Mouse (Mus musculus) CD4-positive, CD25-positive, alpha-beta regulatory T cell, adult 2 months (primary cell): ENCODE results near the gene Dis3l2.

Experiments
- DNase-seq: peaks from one replicate; pipeline ENCODE4 v3.0.0-alpha.2; 2012; ENCODE audit warnings: low read depth, low spot score

The Dis3l2 gene

GRCm38 (mm10) chr1:87010629-87011330 is 307.2 kb downstream of the Dis3l2 start:
- no peak for DNase-seq

- no peak for DNase-seq
Observed at GRCm38 (mm10) chr1:87011718-87012117, 308.1 kb downstream of the Dis3l2 start.

- DNase-seq: no peak
Observed at GRCm38 (mm10) chr1:87012606-87013005, 309.0 kb downstream of the Dis3l2 start.

GRCm38 (mm10) chr1:87020714-87021113 is 317.1 kb downstream of the Dis3l2 start:
- DNase-seq: no peak

- DNase-seq: no peak
Observed at GRCm38 (mm10) chr1:87021584-87021983, 318.0 kb downstream of the Dis3l2 start.

GRCm38 (mm10) chr1:87023291-87024170 is 319.9 kb downstream of the Dis3l2 start:
- DNase-seq: no peak

DNA sequence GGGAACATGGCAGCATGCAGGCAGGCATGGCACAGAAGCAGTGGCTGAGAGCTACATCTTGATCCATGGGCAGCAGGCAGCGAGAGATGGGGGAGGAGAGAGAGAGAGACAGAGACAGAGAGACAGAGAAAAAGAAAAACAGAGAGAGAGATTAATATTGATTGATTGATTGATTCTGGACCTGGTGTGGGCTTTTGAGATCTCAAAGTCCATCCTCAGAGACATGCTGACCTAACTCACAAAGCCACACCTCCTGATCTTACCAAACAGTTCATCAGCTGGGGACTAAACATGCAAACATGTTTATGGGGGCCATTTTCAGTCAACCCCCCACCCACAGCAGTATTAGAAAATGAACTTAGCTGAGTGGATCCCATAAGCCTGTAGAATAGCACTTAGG is 321.4 kb downstream of the Dis3l2 start:
- no peak for DNase-seq

DNA sequence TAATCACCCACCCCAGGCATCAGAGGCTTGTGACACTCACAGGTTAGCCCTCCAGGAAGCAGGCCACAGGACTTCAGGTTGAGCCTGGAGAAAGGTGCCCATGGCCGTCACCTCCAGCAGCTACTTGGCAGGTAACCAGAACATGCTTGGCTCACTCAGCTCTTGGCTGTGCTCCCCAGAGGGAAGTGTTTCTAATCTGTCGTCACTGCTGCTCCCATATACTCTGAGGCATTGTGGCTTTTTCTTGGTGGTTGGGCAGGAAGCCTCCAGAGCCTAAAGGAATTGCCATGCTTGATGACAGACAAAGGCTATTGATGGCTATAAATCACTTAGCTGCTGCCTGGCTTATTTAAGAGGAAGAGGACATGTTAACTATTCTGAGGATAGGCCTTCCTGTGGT is 325.2 kb downstream of the Dis3l2 start:
- no peak for DNase-seq

GRCm38 (mm10) chr1:87030652-87031051 is 327.0 kb downstream of the Dis3l2 start:
- no peak for DNase-seq

DNA sequence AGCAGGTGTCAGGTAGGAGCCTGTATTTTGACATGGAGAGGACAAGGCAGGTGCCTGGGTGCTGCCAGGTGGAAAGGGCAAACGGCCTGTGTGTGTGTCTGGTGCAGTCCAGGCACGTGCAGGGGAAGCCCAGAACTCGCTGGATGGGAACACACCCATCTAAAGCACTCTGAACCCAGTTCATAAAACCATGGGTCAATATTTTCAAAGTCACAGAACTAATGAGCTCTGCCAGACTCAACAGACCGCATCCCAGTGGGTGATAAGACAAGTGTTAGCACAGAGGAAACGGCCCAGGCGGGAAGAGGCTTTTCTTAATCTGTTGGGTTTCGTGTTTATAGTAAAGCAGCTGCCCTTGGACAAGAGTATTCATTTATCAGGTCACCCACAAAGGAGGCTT is 328.9 kb downstream of the Dis3l2 start:
- no peak for DNase-seq

DNA sequence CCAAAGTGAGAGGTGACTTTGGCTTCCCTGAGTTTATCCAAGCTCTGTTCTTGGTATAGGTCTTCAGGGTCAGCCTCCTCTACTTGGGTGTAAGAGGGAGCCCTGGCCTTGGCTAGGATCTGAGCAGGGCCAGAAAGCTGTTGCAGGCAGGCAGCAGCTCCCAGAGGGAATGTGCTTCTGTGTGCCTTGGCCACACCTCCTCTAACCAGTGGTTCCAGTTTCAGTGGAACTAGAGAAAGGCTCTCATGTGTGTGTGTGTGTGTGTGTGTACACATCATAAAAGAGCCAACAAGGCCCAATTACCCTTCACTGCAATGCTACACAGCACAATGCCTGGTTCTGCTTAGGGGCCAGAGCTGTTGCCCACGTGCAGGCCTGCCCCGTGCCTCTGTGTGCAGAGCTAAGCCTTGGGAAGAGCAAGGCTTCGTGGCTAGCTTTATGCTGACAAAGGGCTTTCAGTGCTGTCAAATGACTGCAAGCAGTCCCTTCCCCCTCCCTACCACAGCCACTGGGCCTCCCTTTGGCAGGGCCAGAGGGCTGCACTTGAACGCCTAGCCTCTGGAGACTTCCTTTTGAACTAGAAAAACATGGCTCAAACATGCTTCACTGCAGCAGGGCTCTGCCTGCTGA is 332.0 kb downstream of the Dis3l2 start:
- no peak for DNase-seq

- no peak for DNase-seq
Observed at GRCm38 (mm10) chr1:87036334-87036733, 332.7 kb downstream of the Dis3l2 start.

DNA sequence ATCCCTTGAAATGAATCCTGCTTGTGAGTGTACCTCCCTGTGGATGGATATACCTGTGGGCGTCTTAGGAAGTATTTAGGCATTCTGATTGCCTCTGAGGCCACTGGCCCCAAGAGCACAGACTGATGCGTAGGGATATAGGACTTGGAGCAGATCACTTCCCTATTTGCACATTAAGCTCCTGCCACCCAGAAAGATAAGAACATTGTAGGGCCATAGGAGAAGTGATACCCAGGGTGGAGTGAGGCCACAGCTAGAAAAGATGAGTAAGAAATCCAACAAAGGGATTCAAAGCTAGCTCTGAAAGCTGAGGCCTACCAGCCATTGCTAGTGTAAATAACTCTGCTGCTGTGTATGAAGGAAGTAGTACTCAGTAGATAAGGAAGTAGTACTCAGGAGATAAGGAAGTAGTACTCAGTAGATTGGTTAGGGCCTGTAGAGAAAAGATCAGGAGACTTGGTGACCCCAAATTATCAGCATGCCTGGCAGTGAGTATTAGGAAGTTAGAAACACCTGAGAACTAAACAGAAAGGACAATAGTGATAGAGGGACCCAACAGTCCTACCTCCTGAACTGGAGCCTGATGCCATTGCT is 335.0 kb downstream of the Dis3l2 start:
- DNase-seq: no peak

- peak; percentile 71 for DNase-seq
Observed at GRCm38 (mm10) chr1:87041119-87041518, 337.5 kb downstream of the Dis3l2 start.

DNA sequence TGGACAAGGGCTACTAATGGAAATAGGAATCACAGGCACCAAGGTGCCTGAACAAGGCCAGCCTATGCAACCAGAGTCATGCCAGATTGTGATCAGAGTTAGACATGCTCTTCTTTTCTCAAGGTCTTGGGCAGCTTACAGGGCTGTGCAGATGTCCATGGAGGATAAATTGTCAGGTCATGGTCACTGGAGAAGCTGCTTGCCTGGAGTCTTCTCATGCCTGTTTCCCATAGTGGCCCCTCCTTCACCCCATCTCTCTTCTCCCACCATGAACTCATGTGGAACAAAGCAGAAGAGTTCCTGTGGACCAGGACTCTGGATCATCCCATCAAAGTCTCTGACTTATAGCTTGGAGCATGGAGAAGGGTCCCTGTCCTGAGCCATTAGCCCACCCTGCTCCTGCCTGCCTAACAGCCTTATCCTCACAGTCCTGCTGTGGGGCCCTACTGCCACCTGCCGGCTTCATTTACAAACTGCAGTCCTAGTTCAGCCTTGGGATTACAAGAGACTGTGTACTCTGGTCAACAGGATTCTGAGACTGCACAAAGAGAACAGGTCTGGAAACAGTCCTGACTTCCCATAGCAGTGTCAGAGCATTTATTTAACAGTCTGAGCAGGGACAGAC is 338.3 kb downstream of the Dis3l2 start:
- DNase-seq: peak; percentile 72

GRCm38 (mm10) chr1:87050072-87050471 is 346.5 kb downstream of the Dis3l2 start:
- DNase-seq: no peak

GRCm38 (mm10) chr1:87050700-87051099 is 347.1 kb downstream of the Dis3l2 start:
- DNase-seq: no peak

DNA sequence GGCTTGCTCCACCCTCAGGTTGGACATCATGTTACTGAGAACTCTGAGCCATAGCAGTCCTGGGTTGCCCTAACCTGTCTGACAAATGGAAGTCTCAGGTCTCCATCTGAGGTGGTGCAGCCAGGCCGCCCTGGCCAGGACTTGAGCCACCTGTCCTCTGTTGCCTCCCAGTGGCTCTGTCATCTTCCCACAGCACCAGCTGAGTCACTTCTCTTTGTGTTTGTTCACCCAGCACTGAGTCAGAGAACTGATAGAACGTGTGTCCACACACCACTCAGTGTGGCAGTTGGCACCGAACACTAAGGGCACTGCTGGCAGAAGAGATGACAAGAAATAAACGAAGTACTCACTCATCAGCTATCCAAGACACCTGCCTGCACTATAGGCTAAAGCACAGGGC is 347.8 kb downstream of the Dis3l2 start:
- no peak for DNase-seq

DNA sequence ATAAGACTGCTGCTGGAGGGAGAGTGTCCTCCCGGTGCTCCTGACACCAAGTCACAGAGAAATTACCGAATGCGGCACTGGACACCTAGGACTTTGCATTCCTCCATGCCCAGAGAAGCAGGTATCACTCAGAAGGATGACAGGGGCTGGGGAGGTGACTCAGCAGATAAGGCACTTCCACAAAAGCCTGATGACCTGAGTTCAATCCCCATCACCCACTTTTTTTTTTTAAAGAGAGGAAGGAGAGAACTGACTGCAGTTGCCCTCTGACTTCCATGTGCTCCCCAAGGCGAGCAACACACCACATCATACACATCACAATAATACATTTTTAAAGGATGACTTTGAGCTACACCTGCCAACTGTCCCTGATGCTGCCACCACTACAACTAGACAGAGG is 353.5 kb downstream of the Dis3l2 start:
- no peak for DNase-seq

DNA sequence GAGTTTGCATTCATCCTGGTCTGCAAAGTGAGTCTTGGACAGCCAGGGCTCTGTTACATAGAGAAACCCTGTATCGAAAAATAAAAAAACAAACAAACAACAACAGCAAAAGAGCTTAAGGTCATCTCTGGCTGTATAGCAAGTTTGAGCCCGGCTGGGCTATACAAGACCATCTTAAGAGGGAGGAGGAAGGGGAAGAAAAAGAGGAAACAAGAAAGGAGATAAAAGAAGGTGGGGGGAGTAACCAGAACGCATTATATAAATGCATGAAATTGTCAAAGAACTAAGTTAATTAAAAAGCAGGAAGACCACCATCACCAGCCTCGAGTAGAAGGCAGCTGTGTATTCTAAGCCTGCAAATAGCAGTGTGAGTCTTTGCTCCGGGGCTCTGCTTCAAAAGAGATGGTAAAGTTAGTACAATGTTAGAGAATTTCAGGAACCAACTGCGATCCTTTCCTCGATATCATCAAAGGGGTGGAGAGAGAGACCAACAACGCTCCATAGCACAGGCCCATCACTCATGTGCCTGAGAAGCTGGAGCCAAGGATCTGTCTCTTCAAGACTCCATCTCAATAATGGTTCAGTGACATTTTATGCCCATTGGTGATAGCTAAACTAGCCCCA is 355.5 kb downstream of the Dis3l2 start:
- no peak for DNase-seq

- no peak for DNase-seq
Observed at GRCm38 (mm10) chr1:87060913-87061312, 357.3 kb downstream of the Dis3l2 start.
